Mouse (Mus musculus) liver, adult (tissue): ENCODE measurements around the gene Reep1.

ENCODE experiments used
- GATA4 ChIP-seq: IDR thresholded peaks from 2 replicates; pipeline ENCODE4 v1.6.1; 2014; ENCODE audit warnings: mild to moderate bottlenecking, low read length; ENCODE audit not compliant: insufficient replicate concordance

The Reep1 gene

GRCm38 (mm10) chr6:71707511-71708501, at the start of gene Reep1:
TSS of gene Reep1 (plus strand) at chr6:71707561.
- no peak for TF ChIP-seq GATA4

GRCm38 (mm10) chr6:71658290-71658689, 49.1 kb upstream of the Reep1 start:
- TF ChIP-seq GATA4, result no peak

GRCm38 (mm10) chr6:71664511-71664910, 42.9 kb upstream of the Reep1 start:
- TF ChIP-seq GATA4, result no peak

- no peak for TF ChIP-seq GATA4
These were observed 34.2 kb upstream of the Reep1 start for GRCm38 (mm10) chr6:71673166-71673565.

- TF ChIP-seq GATA4, result no peak
These were observed 28.5 kb upstream of the Reep1 start for GRCm38 (mm10) chr6:71678891-71679290.

GRCm38 (mm10) chr6:71695150-71695549, 12.2 kb upstream of the Reep1 start:
- TF ChIP-seq GATA4, result no peak

- no peak for TF ChIP-seq GATA4
These were observed 11.8 kb upstream of the Reep1 start for GRCm38 (mm10) chr6:71695599-71695998.

- no peak for TF ChIP-seq GATA4
These were observed 490 bp upstream of the Reep1 start for GRCm38 (mm10) chr6:71706871-71707270.

- no peak for TF ChIP-seq GATA4
These were observed 1.2 kb downstream of the Reep1 start for GRCm38 (mm10) chr6:71708528-71708927.

- no peak for TF ChIP-seq GATA4
These were observed 3.0 kb downstream of the Reep1 start for GRCm38 (mm10) chr6:71710323-71710722.

- TF ChIP-seq GATA4, result no peak
These were observed 3.8 kb downstream of the Reep1 start for GRCm38 (mm10) chr6:71711201-71711600.

GRCm38 (mm10) chr6:71713532-71713931, 6.2 kb downstream of the Reep1 start:
- TF ChIP-seq GATA4, result no peak

- no peak for TF ChIP-seq GATA4
These were observed 7.6 kb downstream of the Reep1 start for GRCm38 (mm10) chr6:71715006-71715405.

- no peak for TF ChIP-seq GATA4
These were observed 9.1 kb downstream of the Reep1 start for GRCm38 (mm10) chr6:71716434-71716833.

- TF ChIP-seq GATA4, result no peak
These were observed 11.0 kb downstream of the Reep1 start for GRCm38 (mm10) chr6:71718322-71718721.

GRCm38 (mm10) chr6:71719302-71719701, 11.9 kb downstream of the Reep1 start:
- TF ChIP-seq GATA4, result no peak
